Mouse (Mus musculus) v-Abl transformed pro-B cells (cell line): Measurements from ENCODE around the gene Loxl3.

Source experiments
- in situ Hi-C, 2 experiments: fragments of 400-800 bp; cut with MboI; formaldehyde crosslinking; loops; one replicate each; pipeline ENCODE4 v1.15.1; 2025; ENCODE audit not compliant: unreplicated experiment in 2 of 2

Gene Loxl3

GRCm38 (mm10) chr6:83014482-83015466 is 19.2 kb upstream of the Loxl3 start:
- in situ Hi-C loops: no loop called here

GRCm38 (mm10) chr6:83015749-83016148 is 18.2 kb upstream of the Loxl3 start:
- in situ Hi-C loops: no loop called here

- in situ Hi-C loops: no loop called here
Measured at GRCm38 (mm10) chr6:83017190-83017589, 16.8 kb upstream of the Loxl3 start.

- in situ Hi-C loops: no loop called here
Measured at GRCm38 (mm10) chr6:83019044-83019443, 14.9 kb upstream of the Loxl3 start.

- in situ Hi-C loops: no loop called here
Measured at GRCm38 (mm10) chr6:83020121-83020520, 13.9 kb upstream of the Loxl3 start.

- in situ Hi-C loops: no loop called here
Measured at GRCm38 (mm10) chr6:83020836-83021593, 13.0 kb upstream of the Loxl3 start.

- in situ Hi-C loops: no loop called here
Measured at GRCm38 (mm10) chr6:83023008-83023407, 11.0 kb upstream of the Loxl3 start.

- in situ Hi-C loops: no loop called here
Measured at GRCm38 (mm10) chr6:83023786-83024185, 10.2 kb upstream of the Loxl3 start.

- in situ Hi-C loops: no loop called here
Measured at GRCm38 (mm10) chr6:83024421-83024820, 9.6 kb upstream of the Loxl3 start.

- in situ Hi-C loops: no loop called here
Measured at GRCm38 (mm10) chr6:83025221-83025620, 8.8 kb upstream of the Loxl3 start.

GRCm38 (mm10) chr6:83027293-83027692 is 6.7 kb upstream of the Loxl3 start:
- in situ Hi-C loops: no loop called here

GRCm38 (mm10) chr6:83027706-83028105 is 6.3 kb upstream of the Loxl3 start:
- in situ Hi-C loops: no loop called here

GRCm38 (mm10) chr6:83029777-83030176 is 4.2 kb upstream of the Loxl3 start:
- in situ Hi-C loops: loop anchor here in 1 of 2 experiments (5.0 kb wide), 1 partner anchor 32 kb away; no protein-coding TSS in a partner anchor

- in situ Hi-C loops: loop anchor here in 1 of 2 experiments (5.0 kb wide), 1 partner anchor 34 kb away; no protein-coding TSS in a partner anchor
Measured at GRCm38 (mm10) chr6:83031111-83031510, 2.9 kb upstream of the Loxl3 start.

- in situ Hi-C loops: loop anchor here in 1 of 2 experiments (5.0 kb wide), 1 partner anchor 35 kb away; no protein-coding TSS in a partner anchor
Measured at GRCm38 (mm10) chr6:83031921-83032590, 1.9 kb upstream of the Loxl3 start.

GRCm38 (mm10) chr6:83032769-83033191 is 1.2 kb upstream of the Loxl3 start:
- in situ Hi-C loops: loop anchor here in 1 of 2 experiments (5.0 kb wide), 1 partner anchor 35 kb away; no protein-coding TSS in a partner anchor

- in situ Hi-C loops: loop anchor here in 1 of 2 experiments (5.0 kb wide), 1 partner anchor 37 kb away; no protein-coding TSS in a partner anchor
Measured at GRCm38 (mm10) chr6:83034463-83035055, 586 bp downstream of the Loxl3 start.

- in situ Hi-C loops: no loop called here
Measured at GRCm38 (mm10) chr6:83037188-83037587, 3.2 kb downstream of the Loxl3 start.

GRCm38 (mm10) chr6:83038496-83039012 is 4.6 kb downstream of the Loxl3 start:
- in situ Hi-C loops: no loop called here

- in situ Hi-C loops: no loop called here
Measured at GRCm38 (mm10) chr6:83040601-83041000, 6.6 kb downstream of the Loxl3 start.
